Mouse (Mus musculus) bone marrow macrophage, adult 2 months (primary cell): ENCODE results near the gene Vwa1. TPM values are rescaled to one million over a fixed set of nuclear protein-coding genes. Genes with fewer than 3 reads are reported as not detected.
A peak's percentile ranks its signal among the peaks of the same experiment; 100 is the strongest.

Experiments used
- H3K27ac ChIP-seq: 2 replicates; pipeline ENCODE4 v1.5.1; 2012; ENCODE audit warnings: low read depth, low read length; ENCODE audit not compliant: insufficient read depth
- H3K4me1 ChIP-seq: 2 replicates; pipeline ENCODE4 v1.6.1; 2012; ENCODE audit warnings: low read length; ENCODE audit not compliant: control insufficient read depth, insufficient read depth
- H3K4me3 ChIP-seq: 2 replicates; pipeline ENCODE4 v1.5.1; 2012; ENCODE audit warnings: mild to moderate bottlenecking, low read length, moderate library complexity; ENCODE audit not compliant: insufficient read depth
- CTCF ChIP-seq: IDR thresholded peaks from 2 replicates; pipeline ENCODE4 v1.5.1; 2012; ENCODE audit warnings: low read depth, mild to moderate bottlenecking, low read length, moderate library complexity
- POLR2A ChIP-seq: IDR thresholded peaks from 2 replicates; pipeline ENCODE4 v1.6.1; 2012; ENCODE audit warnings: mild to moderate bottlenecking, low read depth, low read length, borderline replicate concordance
- polyA plus RNA-seq: library from polyadenylated mRNA; stranded (reverse); fragments of >200 nt; gene quantifications from 2 replicates; pipeline ENCODE4 v1.2.4, GENCODE M21; 2012; ENCODE audit not compliant: missing spikeins, insufficient read depth, insufficient read length

Gene Vwa1
- polyA plus RNA-seq, 1 experiment, result not detected

DNA sequence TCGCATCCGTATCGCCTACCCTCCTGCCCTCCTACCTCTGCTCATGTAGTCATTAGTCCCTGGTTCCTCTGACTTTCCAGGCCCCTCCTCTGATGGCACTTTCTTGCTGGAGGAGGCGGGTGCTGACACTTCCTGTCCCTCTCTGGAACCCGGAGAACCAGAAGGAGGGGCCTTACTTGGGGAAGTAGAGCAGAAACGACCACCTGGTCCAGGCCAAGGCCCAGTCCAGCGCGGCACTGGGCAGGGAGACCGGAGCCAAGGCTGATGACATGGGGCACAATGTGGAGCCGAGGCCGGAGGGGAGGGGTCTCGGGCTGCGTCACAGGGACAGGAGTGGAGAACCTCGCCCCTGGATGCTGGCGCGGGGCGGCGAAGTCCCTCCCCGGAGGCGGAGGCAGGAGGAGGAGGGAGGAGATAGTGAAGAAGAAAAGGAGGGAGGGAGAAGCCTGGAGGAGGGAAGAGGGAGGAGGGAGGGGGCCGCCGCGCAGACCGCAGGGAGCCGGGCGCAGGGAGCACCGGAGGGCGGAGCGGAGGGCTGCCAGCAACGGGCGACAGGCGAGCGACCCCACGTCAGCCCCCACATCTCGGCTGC lies 40.1 kb downstream of the Vwa1 start, which contains the start of gene Tmem240:
Tmem240 (plus strand) TSS at position 451 of the 592 bp plus-strand sequence.
- H3K4me1 ChIP-seq, result peaks cover 34% of the 10 kb centered on the region
- TF ChIP-seq CTCF (no peak), POLR2A (no peak)
- peak within 1 kb of the TSS; percentile 77 for H3K4me3 ChIP-seq
- peak within 1 kb of the TSS; percentile 85 for H3K27ac ChIP-seq

DNA sequence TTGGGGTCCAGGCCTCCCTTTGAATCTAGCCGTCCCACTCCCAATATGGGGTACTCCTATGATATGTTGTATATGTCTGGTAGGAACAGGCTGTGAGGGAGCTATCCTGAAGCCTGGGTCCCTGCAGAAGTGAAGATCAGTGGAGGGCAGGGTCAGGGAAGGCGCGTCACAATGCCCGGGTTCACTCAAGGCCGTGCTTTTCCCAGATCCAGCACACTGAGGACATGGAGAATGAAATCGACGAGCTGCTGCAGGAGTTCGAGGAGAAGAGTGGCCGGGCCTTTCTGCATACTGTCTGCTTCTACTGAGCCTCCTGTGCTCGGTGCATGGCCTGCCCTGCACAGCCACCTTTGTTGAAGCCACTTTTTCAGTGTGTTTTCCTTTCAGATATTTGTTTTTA lies 41.2 kb downstream of the Vwa1 start:
- Histone ChIP-seq H3K4me3 (no peak overlapping the region), H3K4me1 (peaks cover 34% of the 10 kb centered on the region), H3K27ac (peak overlapping the region; percentile 81)
- TF ChIP-seq POLR2A (no peak), CTCF (no peak)

GRCm38 (mm10) chr4:155727993-155728392 lies 46.5 kb downstream of the Vwa1 start:
- H3K27ac ChIP-seq, result no peak overlapping the region
- H3K4me3 ChIP-seq, result no peak overlapping the region
- peaks cover 17% of the 10 kb centered on the region for H3K4me1 ChIP-seq
- TF ChIP-seq CTCF (no peak), POLR2A (no peak)

- TF ChIP-seq CTCF (no peak), POLR2A (no peak)
- Histone ChIP-seq H3K4me3 (no peak overlapping the region), H3K27ac (no peak overlapping the region), H3K4me1 (0 out of 2 replicates have a peak, but pooled peaks cover 2% of the 10 kb centered on the region)
Observed at GRCm38 (mm10) chr4:155721668-155722083, 52.8 kb downstream of the Vwa1 start.

Other genes with a start within 250 kb of the Vwa1 start
- 342 and 382 TPM in 2 replicates for gene Nadk, start 212.3 kb downstream of the Vwa1 start, polyA plus RNA-seq
- gene Slc35e2, start 173.3 kb downstream of the Vwa1 start, polyA plus RNA-seq, result 11.2 and 11.4 TPM in 2 replicates
- gene Cdk11b, start 149.8 kb downstream of the Vwa1 start, polyA plus RNA-seq, result 102 and 117 TPM in 2 replicates
- gene Gm10563, start 129.3 kb downstream of the Vwa1 start, polyA plus RNA-seq, result not detected in 2 replicates
- gene Mmp23, start 121.3 kb downstream of the Vwa1 start, polyA plus RNA-seq, result 0.64 and 1.9 TPM in 2 replicates
- 39.9 and 48.7 TPM in 2 replicates for gene Mib2, start 105.5 kb downstream of the Vwa1 start, polyA plus RNA-seq
- 1.0 and 1.6 TPM in 2 replicates for gene Fndc10, start 80.4 kb downstream of the Vwa1 start, polyA plus RNA-seq
- gene Ssu72, start 69.9 kb downstream of the Vwa1 start, polyA plus RNA-seq, result 99.3 and 107 TPM in 2 replicates
- gene Tmem240, start 39.9 kb downstream of the Vwa1 start, polyA plus RNA-seq, result 1.3 and 1.4 TPM in 2 replicates
- gene Atad3a, start 13.6 kb downstream of the Vwa1 start, polyA plus RNA-seq, result 13.6 and 19.1 TPM in 2 replicates
- 0.23 TPM in 1 of 2 replicates, not detected in the other for gene Tmem88b, start 11.2 kb upstream of the Vwa1 start, polyA plus RNA-seq
- not detected in 2 replicates for gene Ankrd65, start 15.7 kb upstream of the Vwa1 start, polyA plus RNA-seq
- 81.6 and 99.5 TPM in 2 replicates for gene Mrpl20, start 28.2 kb upstream of the Vwa1 start, polyA plus RNA-seq
- gene Ccnl2, start 37.8 kb upstream of the Vwa1 start, polyA plus RNA-seq, result 100 and 112 TPM in 2 replicates
- gene Aurkaip1, start 56.6 kb upstream of the Vwa1 start, polyA plus RNA-seq, result 99.3 and 105 TPM in 2 replicates
- 1.2 and 2.7 TPM in 2 replicates for gene Mxra8, start 65.0 kb upstream of the Vwa1 start, polyA plus RNA-seq
- gene Dvl1, start 72.7 kb upstream of the Vwa1 start, polyA plus RNA-seq, result 20.9 and 27.3 TPM in 2 replicates
- gene Tas1r3, start 88.7 kb upstream of the Vwa1 start, polyA plus RNA-seq, result 0.62 and 0.68 TPM in 2 replicates
- gene Cptp, start 94.7 kb upstream of the Vwa1 start, polyA plus RNA-seq, result 11.6 and 13.9 TPM in 2 replicates
- gene Ints11, start 94.8 kb upstream of the Vwa1 start, polyA plus RNA-seq, result 21.4 and 23.0 TPM in 2 replicates
- gene Pusl1, start 117.1 kb upstream of the Vwa1 start, polyA plus RNA-seq, result 10.7 and 13.2 TPM in 2 replicates
- gene Acap3, start 117.1 kb upstream of the Vwa1 start, polyA plus RNA-seq, result 15.8 and 18.1 TPM in 2 replicates
- gene Ube2j2, start 169.1 kb upstream of the Vwa1 start, polyA plus RNA-seq, result 78.3 and 85.9 TPM in 2 replicates
- gene C1qtnf12, start 187.6 kb upstream of the Vwa1 start, polyA plus RNA-seq, result 32.4 and 42.7 TPM in 2 replicates
- 1.7 and 2.3 TPM in 2 replicates for gene B3galt6, start 218.0 kb upstream of the Vwa1 start, polyA plus RNA-seq
- gene Sdf4, start 218.2 kb upstream of the Vwa1 start, polyA plus RNA-seq, result 197 and 213 TPM in 2 replicates
- 1.5 and 1.7 TPM in 2 replicates for gene Tnfrsf4, start 239.1 kb upstream of the Vwa1 start, polyA plus RNA-seq